ENCODE assay signal across 8 mouse cellular contexts in the genomic region with DNA sequence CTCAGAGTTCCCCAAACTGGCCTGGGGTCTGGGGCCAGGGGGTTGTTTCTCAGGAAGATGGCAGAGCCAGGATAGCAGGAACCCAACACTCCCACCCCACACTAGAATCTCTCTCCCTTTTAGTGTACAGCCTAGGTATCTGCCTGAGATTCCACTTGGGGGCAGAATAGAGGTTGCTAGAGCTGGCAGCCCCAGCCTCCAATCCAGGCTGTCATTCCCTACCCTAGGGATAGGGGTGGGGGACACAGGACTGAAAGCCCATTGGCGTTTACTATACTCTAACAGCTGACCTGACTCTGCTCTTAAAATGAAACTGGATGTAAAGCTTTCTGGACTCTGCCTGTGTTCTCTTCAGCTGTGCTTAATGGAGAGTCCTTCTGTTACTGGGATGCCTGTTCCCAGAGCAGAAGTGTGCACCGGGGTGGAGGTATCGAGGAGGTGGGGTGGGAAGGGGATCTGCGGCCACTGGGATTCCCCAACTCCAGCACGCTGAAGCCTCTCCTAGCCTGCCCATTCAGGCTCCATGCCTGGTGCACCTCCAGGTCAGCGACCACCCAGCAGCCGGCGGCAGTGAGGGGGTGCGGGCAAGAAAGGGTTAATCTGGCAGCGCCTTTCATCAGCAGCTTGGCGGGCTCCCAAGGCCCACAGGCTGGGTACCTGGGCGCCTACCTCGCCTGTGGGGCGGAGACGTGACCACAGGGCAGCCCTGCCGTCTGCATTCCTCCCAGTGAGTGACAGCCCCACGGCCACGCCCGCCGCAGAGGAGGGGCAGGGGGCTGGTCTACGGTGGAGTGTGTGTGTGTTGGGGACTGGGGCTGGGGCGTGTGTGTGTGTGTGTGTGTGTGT. TPM values are rescaled to one million over a fixed set of nuclear protein-coding genes. Genes with fewer than 3 reads are reported as not detected.
DNase-seq lines count a peak whose midpoint lies in the region; ATAC-seq lines count a peak whose summit lies in the region.

No protein-coding gene starts in this region.

- H3K9ac ChIP-seq in limb, embryonic 13.5 days: peak overlapping the region; percentile 45
- no peak overlapping the region; the same call in 1 of the 2 replicates for H3K9ac ChIP-seq in midbrain, embryonic 14.5 days (replicated peaks; ENCODE audit: low read length)

- H3K27me3 ChIP-seq in hindbrain, embryonic 10.5 days (ENCODE audit: insufficient read depth, poor library complexity, severe bottlenecking): peaks cover 64% of the 10 kb centered on the region
- H3K27me3 ChIP-seq in limb, embryonic 13.5 days: peaks cover 12% of the 10 kb centered on the region
- H3K27me3 ChIP-seq in midbrain, embryonic 14.5 days (ENCODE audit: control insufficient read depth, insufficient read depth, low read length): no peaks in the 10 kb centered on the region

- peak overlapping the region; percentile 66 for H3K4me2 ChIP-seq in limb, embryonic 13.5 days (replicated peaks)
- H3K4me2 ChIP-seq in midbrain, embryonic 14.5 days (ENCODE audit: low read length): peak overlapping the region; percentile 50

- no peaks in the 10 kb centered on the region for H3K9me3 ChIP-seq in hindbrain, embryonic 10.5 days
- no peaks in the 10 kb centered on the region for H3K9me3 ChIP-seq in limb, embryonic 13.5 days
- H3K9me3 ChIP-seq in midbrain, embryonic 14.5 days (ENCODE audit: control insufficient read depth, low read length): no peaks in the 10 kb centered on the region

- DNase-seq in cerebellum, postnatal 10 days: peak; percentile 55 to 57
- no peak for DNase-seq in cerebellum, adult 9-11 months
- peak; percentile 80 for DNase-seq in ZHBTc4 (ENCODE audit: low read depth, low spot score)
- peak; percentile 70 for DNase-seq in hindbrain, embryonic 10.5 days (ENCODE audit: low spot score)
- peak; percentile 57 for DNase-seq in midbrain, embryonic 14.5 days
- DNase-seq in layer of hippocampus, adult 9-10 months (ENCODE audit: low spot score): no peak
- no peak for DNase-seq in frontal cortex, postnatal 36 days (ENCODE audit: low spot score in 2 of 2)

- 3% methylated on average over 22 of the region's 22 CpGs for WGBS in hindbrain, embryonic 10.5 days
- WGBS in limb, embryonic 13.5 days: 1% methylated on average over 21 of the region's 22 CpGs
- 2% methylated on average over 22 of the region's 22 CpGs for whole genome bisulfite sequencing in midbrain, embryonic 14.5 days

- peak; percentile 90 for ATAC-seq in limb, embryonic 13.5 days (ENCODE audit: low FRiP score, low read depth)
- peak; percentile 34; the same call in 1 of the 2 replicates for ATAC-seq in midbrain, embryonic 14.5 days (ENCODE audit: low FRiP score, low TSS enrichment)

- H3K4me1 ChIP-seq in hindbrain, embryonic 10.5 days (replicated peaks): peaks cover 50% of the 10 kb centered on the region
- H3K4me1 ChIP-seq in limb, embryonic 13.5 days: peaks cover 57% of the 10 kb centered on the region
- no peaks in the 10 kb centered on the region; the same call in 1 of the 2 replicates for H3K4me1 ChIP-seq in midbrain, embryonic 14.5 days (ENCODE audit: control insufficient read depth, insufficient read depth, low read length)

- H3K4me3 ChIP-seq in hindbrain, embryonic 10.5 days: peak overlapping the region; percentile 53
- H3K4me3 ChIP-seq in limb, embryonic 13.5 days: peak overlapping the region; percentile 34
- H3K4me3 ChIP-seq in midbrain, embryonic 14.5 days (replicated peaks; ENCODE audit: low read depth, low read length): peak overlapping the region; percentile 19

- H3K27ac ChIP-seq in hindbrain, embryonic 10.5 days: peak overlapping the region; percentile 82
- peak overlapping the region; percentile 80 for H3K27ac ChIP-seq in limb, embryonic 13.5 days
- H3K27ac ChIP-seq in midbrain, embryonic 14.5 days (replicated peaks; ENCODE audit: low read depth, low read length): no peak overlapping the region

- no peaks in the 10 kb centered on the region for H3K36me3 ChIP-seq in hindbrain, embryonic 10.5 days
- H3K36me3 ChIP-seq in limb, embryonic 13.5 days: no peaks in the 10 kb centered on the region
- no peaks in the 10 kb centered on the region for H3K36me3 ChIP-seq in midbrain, embryonic 14.5 days (ENCODE audit: control insufficient read depth, insufficient read depth, low read length)

RNA-seq across cellular contexts. Expression of a gene that starts 50.9 kb away (rescaled TPM):
- polyA plus RNA-seq in hindbrain, embryonic 10.5 days (2016; fragmentation: Nextera tagmentation; extraction: Ambion mirVana): 0.12 TPM in 1 of 2 replicates, not detected in the other
- 0.15 and 0.27 TPM in 2 replicates for polyA plus RNA-seq in limb, embryonic 13.5 days (2015; fragmentation: Nextera tagmentation; extraction: Ambion mirVana)
- polyA plus RNA-seq in midbrain, embryonic 14.5 days (2014; fragmentation: Nextera tagmentation; extraction: Ambion mirVana): not detected in 2 replicates

Comparison
In these comparisons a context has a peak if more than half of its experiments do, and no peak if none do; other contexts are left out.
1. DNase-seq: peak in cerebellum, postnatal 10 days (2 of 2), ZHBTc4 (single experiment), hindbrain, embryonic 10.5 days (single experiment) and midbrain, embryonic 14.5 days (single experiment); none in cerebellum, adult 9-11 months (single experiment), layer of hippocampus, adult 9-10 months (single experiment) and frontal cortex, postnatal 36 days (0 of 2).
2. Peak in every context shown above with its lines, with median percentiles within 50 percentile points of each other: H3K4me3 ChIP-seq.